ENCODE assay signal across 23 mouse cellular contexts in the genomic region with DNA sequence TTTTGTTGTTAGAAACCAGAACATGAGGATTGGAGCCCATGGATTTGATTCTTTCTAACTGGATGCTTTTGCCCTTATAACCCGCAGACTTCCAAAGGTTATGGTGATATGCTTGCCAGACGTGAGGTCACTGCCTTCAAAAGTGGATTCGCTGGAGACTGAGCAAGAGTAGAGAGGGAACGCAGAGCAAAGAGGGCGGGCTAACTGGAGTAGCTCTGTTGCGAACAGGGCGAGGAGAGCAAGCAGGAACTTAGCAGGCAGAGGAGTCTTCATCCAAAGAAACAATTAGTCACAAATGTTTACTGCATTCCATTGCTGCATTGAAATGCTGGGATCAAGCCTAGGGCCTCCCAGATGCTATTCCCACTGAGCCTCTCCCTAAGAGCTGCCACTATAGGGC.
DNase-seq lines count a peak whose midpoint lies in the region; ATAC-seq and TF ChIP-seq lines count a peak whose summit lies in the region.
"Had no signal": no experiment of that assay in that cellular context is flagged by ENCODE, and none has a peak within 500 bp of the region (broad histone marks: within the 10 kb centered on the region; RNA-seq: fewer than 3 reads in every experiment).

No protein-coding gene starts in this region.

- no peaks in the 10 kb centered on the region for H3K36me3 ChIP-seq in stomach, postnatal 0 days (ENCODE audit: control insufficient read depth, insufficient read depth, low read length)
- no peaks in the 10 kb centered on the region for H3K36me3 ChIP-seq in heart, adult 2 months (ENCODE audit: control insufficient read depth, insufficient read depth, low read length)
- H3K36me3 ChIP-seq: forebrain, embryonic 10.5 days; hindbrain, embryonic 10.5 days; hindbrain, embryonic 13.5 days had no signal

- peak; percentile 32 for DNase-seq in kidney, adult 9 months
- no peak for DNase-seq in kidney, postnatal 25 days
- DNase-seq in lung, adult 18-20 months = peak; percentile 23 to 52
- no peak for DNase-seq in lung, postnatal 14 days
- peak; percentile 52 for DNase-seq in lung, postnatal 36 days
- no peak for DNase-seq in lung, adult 2 months
- DNase-seq in stomach, postnatal 0 days (ENCODE audit: low spot score) = no peak
- no peak for DNase-seq in heart, adult 2 months
- DNase-seq: adrenal gland, postnatal 10 days; adrenal gland, postnatal 36 days; cerebellum, adult 18-20 months; cerebellum, adult 9-10 months; cerebellum, postnatal 14 days; gastrocnemius, postnatal 10 days; gastrocnemius, postnatal 36 days; heart, postnatal 36 days had no signal

- no peaks in the 10 kb centered on the region for H3K9me3 ChIP-seq in stomach, postnatal 0 days (ENCODE audit: control insufficient read depth, low read length)
- H3K9me3 ChIP-seq: forebrain, embryonic 10.5 days; forebrain, embryonic 13.5 days; hindbrain, embryonic 10.5 days; hindbrain, embryonic 13.5 days had no signal

- no peaks in the 10 kb centered on the region for H3K79me2 ChIP-seq in heart, adult 2 months (replicated peaks; ENCODE audit: control insufficient read depth, insufficient read depth, low read length)

- 67% methylated on average over 7 of the region's 7 CpGs for WGBS in lung, adult 2 months
- 58% methylated on average over 7 of the region's 7 CpGs for WGBS in stomach, postnatal 0 days
- 84% methylated on average over 7 of the region's 7 CpGs for WGBS in heart, adult 2 months

- peak; percentile 58 for ATAC-seq in stomach, postnatal 0 days (ENCODE audit: low FRiP score, low TSS enrichment)
- ATAC-seq: CD4-positive, CD25-positive, alpha-beta regulatory T cell, adult 4 months; forebrain, embryonic 13.5 days; forebrain, embryonic 16.5 days had no signal

- H3K4me2 ChIP-seq in stomach, postnatal 0 days (replicated peaks; ENCODE audit: low read depth) = no peak overlapping the region
- H3K4me2 ChIP-seq: forebrain, embryonic 13.5 days; heart, embryonic 11.5 days; hindbrain, embryonic 13.5 days had no signal

- TF ChIP-seq EP300 in stomach, postnatal 0 days (optimal IDR thresholded peaks at IDR 0.05) = no peak
- no peak for TF ChIP-seq EP300 in heart, adult 2 months (IDR thresholded peaks at IDR 0.05; ENCODE audit: insufficient read depth, low read depth, low read length)

- TF ChIP-seq POLR2A in lung, adult 2 months (IDR thresholded peaks at IDR 0.05; ENCODE audit: borderline replicate concordance, extremely low read depth, low read depth, low read length) = no peak
- no peak for TF ChIP-seq POLR2A in heart, adult 2 months (IDR thresholded peaks at IDR 0.05; ENCODE audit: insufficient read depth, low read depth, low read length)

- H3K27ac ChIP-seq in stomach, postnatal 0 days (replicated peaks) = 0 out of 2 replicates have a peak overlapping the region, but pooled peaks have one; percentile 13
- H3K27ac ChIP-seq in heart, adult 2 months = no peak overlapping the region
- H3K27ac ChIP-seq: forebrain, embryonic 10.5 days; forebrain, embryonic 13.5 days; hindbrain, embryonic 10.5 days; hindbrain, embryonic 13.5 days had no signal

- H3K9ac ChIP-seq in stomach, postnatal 0 days (ENCODE audit: low read length) = no peak overlapping the region
- no peak overlapping the region for H3K9ac ChIP-seq in heart, adult 2 months (ENCODE audit: low read depth, low read length)
- H3K9ac ChIP-seq: forebrain, embryonic 13.5 days; hindbrain, embryonic 13.5 days had no signal

- H3K27me3 ChIP-seq in stomach, postnatal 0 days (ENCODE audit: control insufficient read depth, insufficient read depth, low read length) = no peaks in the 10 kb centered on the region
- no peaks in the 10 kb centered on the region for H3K27me3 ChIP-seq in heart, adult 2 months (ENCODE audit: control insufficient read depth, insufficient read depth, low read length)
- H3K27me3 ChIP-seq: forebrain, embryonic 13.5 days; hindbrain, embryonic 13.5 days had no signal

- intact Hi-C loops in heart, adult 2 months (cut with DNase I) = no loop called here

- no peaks in the 10 kb centered on the region for H3K4me1 ChIP-seq in lung, adult 2 months (ENCODE audit: control insufficient read depth, insufficient read depth, low read length)
- no peaks in the 10 kb centered on the region for H3K4me1 ChIP-seq in stomach, postnatal 0 days (replicated peaks; ENCODE audit: control insufficient read depth, insufficient read depth)
- no peaks in the 10 kb centered on the region for H3K4me1 ChIP-seq in heart, adult 2 months (ENCODE audit: control insufficient read depth, insufficient read depth, low read length)
- H3K4me1 ChIP-seq: forebrain, embryonic 10.5 days; forebrain, embryonic 13.5 days; hindbrain, embryonic 10.5 days; hindbrain, embryonic 13.5 days had no signal

- no peak overlapping the region for H3K4me3 ChIP-seq in lung, adult 2 months (replicated peaks; ENCODE audit: extremely low read depth, low read depth, low read length)
- H3K4me3 ChIP-seq in stomach, postnatal 0 days (ENCODE audit: low read depth, low read length) = no peak overlapping the region
- no peak overlapping the region for H3K4me3 ChIP-seq in heart, adult 2 months
- H3K4me3 ChIP-seq: forebrain, embryonic 10.5 days; forebrain, embryonic 13.5 days; hindbrain, embryonic 10.5 days; hindbrain, embryonic 13.5 days had no signal

- TF ChIP-seq CTCF in lung, adult 2 months (IDR thresholded peaks at IDR 0.05; ENCODE audit: insufficient read depth, low read length) = no peak
- TF ChIP-seq CTCF in stomach, postnatal 0 days (IDR thresholded peaks at IDR 0.05; ENCODE audit: low read depth) = no peak
- no peak for TF ChIP-seq CTCF in heart, adult 2 months (IDR thresholded peaks at IDR 0.05)

Comparison
In these comparisons a context has a peak if more than half of its experiments do, and no peak if none do; other contexts are left out.
1. DNase-seq: peak in kidney, adult 9 months (single experiment), lung, adult 18-20 months (2 of 2) and lung, postnatal 36 days (single experiment); none in kidney, postnatal 25 days (0 of 2), lung, postnatal 14 days (single experiment), lung, adult 2 months (single experiment), stomach, postnatal 0 days (single experiment) and heart, adult 2 months (0 of 2).